Comparison of ENCODE assay signal across 9 mouse cellular contexts in the genomic region with DNA sequence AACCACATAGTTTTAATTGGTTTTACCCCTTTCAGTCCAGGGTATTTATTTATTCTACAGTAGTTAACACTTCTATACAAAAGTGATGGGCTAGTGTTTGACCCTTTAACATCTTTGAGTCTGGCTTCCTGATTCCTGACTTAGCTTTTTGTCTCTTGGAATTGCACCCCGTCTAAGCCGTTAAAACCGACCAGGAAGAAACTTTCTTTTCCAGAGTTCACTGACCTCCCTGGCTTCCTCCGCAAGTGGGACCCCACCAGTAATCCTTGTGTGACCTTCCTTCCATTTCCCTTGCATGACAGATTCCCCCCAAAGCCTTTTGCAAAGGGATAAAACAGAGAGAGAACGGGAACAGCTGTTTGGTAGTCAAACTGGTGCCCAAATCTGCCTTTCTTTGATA. TPM values are rescaled to one million over a fixed set of nuclear protein-coding genes. Genes with fewer than 3 reads are reported as not detected.
DNase-seq lines count a peak whose midpoint lies in the region; ATAC-seq lines count a peak whose summit lies in the region.
"Had no signal": no experiment of that assay in that cellular context is flagged by ENCODE, and none has a peak within 500 bp of the region (broad histone marks: within the 10 kb centered on the region; RNA-seq: fewer than 3 reads in every experiment).

No protein-coding gene starts in this region.

- 8% methylated on average over 5 of the region's 5 CpGs for WGBS in kidney, embryonic 15.5 days
- 4% methylated on average over 5 of the region's 5 CpGs for WGBS in embryonic facial prominence, embryonic 12.5 days
- 11% methylated on average over 5 of the region's 5 CpGs for WGBS in hindbrain, embryonic 10.5 days
- under 1% methylated on average over 5 of the region's 5 CpGs for WGBS in midbrain, embryonic 10.5 days

- no peaks in the 10 kb centered on the region for H3K36me3 ChIP-seq in kidney, embryonic 15.5 days
- H3K36me3 ChIP-seq in embryonic facial prominence, embryonic 12.5 days, result no peaks in the 10 kb centered on the region
- H3K36me3 ChIP-seq in hindbrain, embryonic 10.5 days, result no peaks in the 10 kb centered on the region
- H3K36me3 ChIP-seq in midbrain, embryonic 10.5 days, result no peaks in the 10 kb centered on the region

- no peaks in the 10 kb centered on the region for H3K27me3 ChIP-seq in kidney, embryonic 15.5 days
- no peaks in the 10 kb centered on the region for H3K27me3 ChIP-seq in embryonic facial prominence, embryonic 12.5 days
- H3K27me3 ChIP-seq in hindbrain, embryonic 10.5 days (ENCODE audit: insufficient read depth, poor library complexity, severe bottlenecking), result peaks cover 3% of the 10 kb centered on the region; the same call in 1 of the 2 replicates
- H3K27me3 ChIP-seq in midbrain, embryonic 10.5 days (ENCODE audit: low read depth, poor library complexity, severe bottlenecking), result 0 out of 2 replicates have a peak, but pooled peaks cover 3% of the 10 kb centered on the region

- H3K9ac ChIP-seq in kidney, embryonic 15.5 days, result peak overlapping the region; percentile 69; the same call in 1 of the 2 replicates
- no peak overlapping the region for H3K9ac ChIP-seq in embryonic facial prominence, embryonic 12.5 days

- peak overlapping the region; percentile 75 for H3K4me3 ChIP-seq in kidney, embryonic 15.5 days (replicated peaks)
- peak overlapping the region; percentile 72; the same call in 1 of the 2 replicates for H3K4me3 ChIP-seq in embryonic facial prominence, embryonic 12.5 days
- peak overlapping the region; percentile 79 for H3K4me3 ChIP-seq in hindbrain, embryonic 10.5 days
- peak overlapping the region; percentile 78 for H3K4me3 ChIP-seq in midbrain, embryonic 10.5 days
- H3K4me3 ChIP-seq: erythroblast, embryonic 14.5 days had no signal

- no peak for DNase-seq in kidney, postnatal 4 days
- DNase-seq in hindbrain, embryonic 10.5 days (ENCODE audit: low spot score), result no peak
- no peak for DNase-seq in midbrain, embryonic 10.5 days (ENCODE audit: low spot score)
- DNase-seq in cerebellum, adult 9-11 months, result no peak
- no peak for DNase-seq in urinary bladder, postnatal 36 days (ENCODE audit: low spot score in 2 of 2)

- no peaks in the 10 kb centered on the region for H3K9me3 ChIP-seq in kidney, embryonic 15.5 days (replicated peaks)
- no peaks in the 10 kb centered on the region for H3K9me3 ChIP-seq in embryonic facial prominence, embryonic 12.5 days
- H3K9me3 ChIP-seq in hindbrain, embryonic 10.5 days, result no peaks in the 10 kb centered on the region
- 0 out of 2 replicates have a peak, but pooled peaks cover 2% of the 10 kb centered on the region for H3K9me3 ChIP-seq in midbrain, embryonic 10.5 days (replicated peaks)

- H3K4me2 ChIP-seq in kidney, embryonic 15.5 days, result peak overlapping the region; percentile 94
- H3K4me2 ChIP-seq in embryonic facial prominence, embryonic 12.5 days (replicated peaks), result peak overlapping the region; percentile 85

- no peak for ATAC-seq in kidney, embryonic 15.5 days (replicated peaks; ENCODE audit: low FRiP score)
- ATAC-seq in embryonic facial prominence, embryonic 12.5 days (ENCODE audit: insufficient number of reproducible peaks, insufficient read depth, low FRiP score, low TSS enrichment), result no peak
- no peak for ATAC-seq in megakaryocyte-erythroid progenitor cell, adult 5-6 weeks (replicated peaks; ENCODE audit: low FRiP score, low TSS enrichment, poor library complexity, severe bottlenecking)

- H3K27ac ChIP-seq in kidney, embryonic 15.5 days, result peak overlapping the region; percentile 94; the same call in 1 of the 2 replicates
- no peak overlapping the region for H3K27ac ChIP-seq in embryonic facial prominence, embryonic 12.5 days
- H3K27ac ChIP-seq in hindbrain, embryonic 10.5 days, result no peak overlapping the region
- H3K27ac ChIP-seq in midbrain, embryonic 10.5 days (replicated peaks), result no peak overlapping the region

- peaks cover 31% of the 10 kb centered on the region for H3K4me1 ChIP-seq in kidney, embryonic 15.5 days
- H3K4me1 ChIP-seq in embryonic facial prominence, embryonic 12.5 days, result peaks cover 32% of the 10 kb centered on the region; the same call in 1 of the 2 replicates
- H3K4me1 ChIP-seq in hindbrain, embryonic 10.5 days (replicated peaks), result peaks cover 20% of the 10 kb centered on the region
- peaks cover 31% of the 10 kb centered on the region for H3K4me1 ChIP-seq in midbrain, embryonic 10.5 days

RNA-seq across cellular contexts. Expression of a gene that starts 1.6 kb away (rescaled TPM):
- polyA plus RNA-seq in kidney, embryonic 15.5 days (2015; fragmentation: Nextera tagmentation; extraction: Ambion mirVana), result 13.5 and 16.6 TPM in 2 replicates
- 19.1 and 19.2 TPM in 2 replicates for polyA plus RNA-seq in embryonic facial prominence, embryonic 12.5 days (2016; fragmentation: Nextera tagmentation; extraction: Ambion mirVana)
- 10.9 and 12.5 TPM in 2 replicates for polyA plus RNA-seq in hindbrain, embryonic 10.5 days (2016; fragmentation: Nextera tagmentation; extraction: Ambion mirVana)
- 11.7 and 15.3 TPM in 2 replicates for polyA plus RNA-seq in midbrain, embryonic 10.5 days (2016; fragmentation: Nextera tagmentation; extraction: Ambion mirVana)
- not detected in 2 replicates for total RNA-seq in megakaryocyte-erythroid progenitor cell, adult 5-6 weeks (2014; fragmentation: Nextera tagmentation)
- not detected in 2 replicates for total RNA-seq in megakaryocyte-erythroid progenitor cell, adult 5-6 weeks (2017)
- polyA plus RNA-seq: erythroblast, embryonic 14.5 days had no signal
